Comparison of ENCODE assay signal across 16 mouse cellular contexts in genomic region chr5:122718400-122718799, GRCm38 (mm10). TPM values are rescaled to one million over a fixed set of nuclear protein-coding genes. Genes with fewer than 3 reads are reported as not detected.
DNase-seq lines count a peak whose midpoint lies in the region; ATAC-seq lines count a peak whose summit lies in the region.
"Had no signal": no experiment of that assay in that cellular context is flagged by ENCODE, and none has a peak within 500 bp of the region (broad histone marks: within the 10 kb centered on the region; RNA-seq: fewer than 3 reads in every experiment).

No protein-coding gene starts in this region.

- no peak for ATAC-seq in erythroid progenitor cell, adult 5-6 weeks (replicated peaks; ENCODE audit: low FRiP score, poor library complexity, severe bottlenecking)

- DNase-seq in kidney, postnatal 10 days: peak; percentile 67
- DNase-seq in kidney, postnatal 36 days: no peak
- peak; percentile 32 for DNase-seq in CD4-positive helper T cell, adult 2 months (ENCODE audit: low read depth, low spot score)
- peak; percentile 47 for DNase-seq in CD4-positive, CD25-positive, alpha-beta regulatory T cell, adult 2 months (ENCODE audit: low read depth, low spot score)
- DNase-seq in lung, postnatal 4 days: peak; percentile 32 to 70
- no peak for DNase-seq in embryo, embryonic 9.5 days (ENCODE audit: extremely low spot score)
- DNase-seq: adrenal gland, postnatal 25 days; cerebellum, adult 18-20 months; cerebellum, postnatal 25 days; embryo, embryonic 11 days; gastrocnemius, postnatal 10 days; heart, adult 2 months; kidney, adult 9 months; right cerebral cortex, postnatal 4 days; thymus, postnatal 36 days had no signal

RNA-seq across cellular contexts. Expression of gene P2rx4, which starts 11.1 kb away (rescaled TPM):
- 8.4 and 20.5 TPM in 2 replicates for total RNA-seq in erythroid progenitor cell, adult 5-6 weeks (2015; ENCODE audit: low replicate concordance)
- total RNA-seq in erythroid progenitor cell, adult 5-6 weeks (2017; ENCODE audit: low replicate concordance): 4.6 and 5.1 TPM in 2 replicates

Comparison
In these comparisons a context has a peak if more than half of its experiments do, and no peak if none do; other contexts are left out.
1. DNase-seq: peak in kidney, postnatal 10 days (single experiment), CD4-positive helper T cell, adult 2 months (single experiment), CD4-positive, CD25-positive, alpha-beta regulatory T cell, adult 2 months (single experiment) and lung, postnatal 4 days (2 of 2); none in kidney, postnatal 36 days (0 of 2) and embryo, embryonic 9.5 days (single experiment).